Mouse (Mus musculus) neural tube, embryonic 11.5 days (tissue): ENCODE results near the gene Myo1d. TPM values are rescaled to one million over a fixed set of nuclear protein-coding genes. Genes with fewer than 3 reads are reported as not detected.

ENCODE experiments used
- ATAC-seq: fragments of 200-750 bp; cut with Nextera tagmentation; 2 replicates; pipeline ENCODE4 v1.8.0; 2017; ENCODE audit warnings: moderate number of reproducible peaks, mild to moderate bottlenecking, moderate TSS enrichment, moderate library complexity; ENCODE audit not compliant: insufficient read depth, low FRiP score, low TSS enrichment
- DNase-seq: peaks from one replicate; pipeline ENCODE4 v3.0.0-alpha.2; 2015; ENCODE audit warnings: low spot score
- H3K27ac ChIP-seq: fragments of 300-500 bp; sonication (generic); 2 replicates; pipeline ENCODE4 v1.5.1; 2014; ENCODE audit warnings: low read depth, mild to moderate bottlenecking, low read length
- H3K27me3 ChIP-seq: fragments of 300-500 bp; sonication (generic); 2 replicates; pipeline ENCODE4 v1.6.1; 2014; ENCODE audit warnings: mild to moderate bottlenecking, low read length, mixed read lengths; ENCODE audit not compliant: control insufficient read depth, insufficient read depth
- H3K36me3 ChIP-seq: fragments of 300-500 bp; sonication (generic); 2 replicates; pipeline ENCODE4 v1.6.1; 2014; ENCODE audit warnings: mild to moderate bottlenecking, low read length, moderate library complexity, mixed read lengths; ENCODE audit not compliant: control insufficient read depth, insufficient read depth
- H3K4me1 ChIP-seq: fragments of 300-500 bp; sonication (generic); 2 replicates; pipeline ENCODE4 v1.6.1; 2014; ENCODE audit warnings: low read length, mixed read lengths; ENCODE audit not compliant: control insufficient read depth, insufficient read depth
- H3K4me2 ChIP-seq: fragments of 300-500 bp; sonication (generic); 2 replicates; pipeline ENCODE4 v1.6.1; 2014; ENCODE audit warnings: low read depth, mild to moderate bottlenecking, moderate library complexity
- H3K4me3 ChIP-seq: fragments of 300-500 bp; sonication (generic); 2 replicates; pipeline ENCODE4 v1.5.1; 2014; ENCODE audit warnings: low read depth, low read length
- H3K9ac ChIP-seq: fragments of 300-500 bp; sonication (generic); 2 replicates; pipeline ENCODE4 v1.6.1; 2014; ENCODE audit warnings: mild to moderate bottlenecking, low read length
- H3K9me3 ChIP-seq: fragments of 300-500 bp; sonication (generic); 2 replicates; pipeline ENCODE4 v1.6.1; 2016; ENCODE audit warnings: low read length; ENCODE audit not compliant: control insufficient read depth
- WGBS: fragments of 180-500 bp; shearing (Covaris S2); extraction: QIAGEN DNeasy Blood & Tissue Kit; methylation state at CpG from one replicate; pipeline ENCODE4 v1.1.7; 2014; 5-methylcytosine and 5-hydroxymethylcytosine counted together
- polyA plus RNA-seq: library from polyadenylated mRNA; unstranded; fragments of >200 nt; fragmentation: Nextera tagmentation; extraction: Ambion mirVana; gene quantifications from 2 replicates; pipeline ENCODE4 v1.2.1, GENCODE M21; 2014

Gene Myo1d
- polyA plus RNA-seq, 1 experiment from 2014 or later = 2.8 TPM

GRCm38 (mm10) chr11:80489882-80490196 is 290.0 kb downstream of the Myo1d start:
- no peaks in the 10 kb centered on the region for H3K9me3 ChIP-seq
- H3K4me1 ChIP-seq = peaks cover 10% of the 10 kb centered on the region; the same call in 1 of the 2 replicates
- DNase-seq (no peak), ATAC-seq (no peak)
- no peaks in the 10 kb centered on the region for H3K36me3 ChIP-seq
- no peak overlapping the region for H3K4me2 ChIP-seq
- no peaks in the 10 kb centered on the region for H3K27me3 ChIP-seq
- H3K9ac ChIP-seq = no peak overlapping the region; the same call in 1 of the 2 replicates
- no peak overlapping the region for H3K27ac ChIP-seq
- 67% methylated on average over 5 of the region's 5 CpGs for WGBS
- no peak overlapping the region for H3K4me3 ChIP-seq

DNA sequence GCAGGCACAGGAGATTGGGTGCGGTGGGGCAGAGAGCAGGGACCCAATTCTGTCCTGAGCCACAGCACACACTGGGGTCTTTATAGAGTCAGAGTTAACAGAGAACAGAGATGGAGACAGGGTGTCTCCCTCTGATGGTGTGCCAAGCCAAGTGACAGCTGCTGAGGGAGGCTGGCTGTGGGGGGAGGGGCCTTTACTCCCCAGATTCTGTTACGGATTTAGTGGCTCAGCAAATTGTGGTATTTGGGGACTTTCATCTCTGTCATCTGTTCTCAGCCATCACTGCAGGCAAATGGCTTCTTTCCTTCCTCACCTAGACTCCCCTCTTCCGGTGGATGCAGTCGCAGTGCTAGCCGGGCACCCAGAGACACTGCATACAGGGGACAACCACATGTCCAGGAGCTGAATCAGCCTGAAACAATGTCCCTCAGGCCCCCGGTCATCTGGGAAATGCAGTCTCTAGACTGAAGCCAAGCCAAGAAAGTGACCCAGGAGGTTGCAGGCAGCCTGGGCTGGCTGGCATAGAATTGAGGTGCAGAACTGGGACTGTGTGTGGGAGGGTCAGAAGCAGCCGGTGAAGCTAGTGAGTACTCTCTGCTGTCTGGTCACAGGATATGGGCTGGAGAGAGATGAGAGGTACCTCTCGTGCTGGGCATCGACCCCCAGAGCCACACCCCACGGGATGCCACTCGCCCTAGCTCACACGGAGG is 290.5 kb downstream of the Myo1d start:
- Histone ChIP-seq H3K4me2 (no peak overlapping the region), H3K9me3 (no peaks in the 10 kb centered on the region), H3K27ac (no peak overlapping the region), H3K9ac (no peak overlapping the region; the same call in 1 of the 2 replicates), H3K4me3 (no peak overlapping the region), H3K4me1 (peaks cover 11% of the 10 kb centered on the region), H3K36me3 (no peaks in the 10 kb centered on the region), H3K27me3 (no peaks in the 10 kb centered on the region)
- no peak for DNase-seq
- ATAC-seq = no peak
- 60% methylated on average over 12 of the region's 12 CpGs for WGBS

DNA sequence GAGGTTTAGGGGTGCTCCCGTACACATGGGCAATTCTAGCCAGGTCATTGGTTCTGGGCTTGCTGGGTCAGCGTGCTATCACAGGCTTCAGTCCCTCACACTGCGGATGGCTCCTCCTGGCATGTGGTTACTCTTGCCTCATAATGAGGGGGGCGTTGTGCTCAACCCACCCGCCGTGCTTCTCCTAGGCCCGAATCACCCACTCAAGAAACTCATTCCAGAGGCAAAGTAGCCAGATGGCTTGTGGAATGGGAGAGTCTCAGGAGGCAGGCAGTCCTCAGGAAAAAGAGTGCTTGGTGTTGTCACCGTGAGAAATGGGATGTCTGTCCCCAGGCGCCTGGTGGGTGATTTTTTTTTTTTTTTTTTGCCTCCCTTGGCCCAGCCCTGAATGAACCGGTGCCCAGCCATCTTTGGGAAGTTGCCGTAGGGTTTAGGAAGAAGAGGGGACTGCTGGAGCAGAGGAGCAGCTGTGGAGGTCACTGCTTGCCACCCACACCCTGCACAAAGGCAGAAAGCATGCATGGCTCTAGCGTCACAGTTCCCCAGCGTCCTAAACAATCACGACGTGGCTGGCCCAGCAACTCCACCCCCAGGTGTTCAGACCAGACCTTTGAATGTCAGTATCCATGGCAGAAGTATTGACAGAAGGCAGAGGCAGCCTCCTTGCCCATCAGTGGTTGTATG is 291.8 kb downstream of the Myo1d start:
- DNase-seq (no peak), ATAC-seq (no peak)
- no peaks in the 10 kb centered on the region for H3K9me3 ChIP-seq
- H3K4me1 ChIP-seq = peaks cover 14% of the 10 kb centered on the region
- no peak overlapping the region for H3K4me3 ChIP-seq
- 61% methylated on average over 15 of the region's 15 CpGs for WGBS
- H3K27ac ChIP-seq = no peak overlapping the region
- H3K36me3 ChIP-seq = no peaks in the 10 kb centered on the region
- H3K4me2 ChIP-seq = no peak overlapping the region
- H3K27me3 ChIP-seq = no peaks in the 10 kb centered on the region
- H3K9ac ChIP-seq = no peak overlapping the region

DNA sequence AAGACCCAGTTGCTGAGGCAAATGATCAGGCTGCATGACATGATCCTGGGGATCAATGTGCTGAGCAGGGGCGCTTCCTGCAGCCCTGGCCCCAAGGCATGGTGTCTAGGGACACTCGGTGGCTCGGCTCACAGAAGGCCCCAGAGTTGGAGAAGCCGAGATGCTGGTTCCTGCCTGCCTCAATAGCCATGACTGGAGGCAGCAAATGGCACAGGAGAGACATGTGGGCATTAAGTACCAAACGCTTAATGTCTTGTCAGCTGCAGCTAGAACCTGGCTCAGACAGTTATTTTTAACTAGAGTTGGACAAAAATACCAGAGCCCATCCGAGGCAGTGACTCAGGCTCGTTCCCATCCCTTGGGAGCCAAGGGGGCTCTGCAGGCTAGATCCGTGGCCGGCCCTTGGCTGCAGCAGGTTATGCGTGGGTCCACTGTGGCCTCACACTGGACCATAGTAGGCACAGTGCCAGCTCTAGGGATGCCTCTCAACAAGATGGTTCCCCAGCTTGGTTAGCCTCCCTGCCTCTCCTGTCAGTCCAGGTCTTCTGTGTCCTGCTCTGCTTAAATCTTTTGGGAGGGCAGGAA is 294.1 kb downstream of the Myo1d start:
- no peak for DNase-seq

DNA sequence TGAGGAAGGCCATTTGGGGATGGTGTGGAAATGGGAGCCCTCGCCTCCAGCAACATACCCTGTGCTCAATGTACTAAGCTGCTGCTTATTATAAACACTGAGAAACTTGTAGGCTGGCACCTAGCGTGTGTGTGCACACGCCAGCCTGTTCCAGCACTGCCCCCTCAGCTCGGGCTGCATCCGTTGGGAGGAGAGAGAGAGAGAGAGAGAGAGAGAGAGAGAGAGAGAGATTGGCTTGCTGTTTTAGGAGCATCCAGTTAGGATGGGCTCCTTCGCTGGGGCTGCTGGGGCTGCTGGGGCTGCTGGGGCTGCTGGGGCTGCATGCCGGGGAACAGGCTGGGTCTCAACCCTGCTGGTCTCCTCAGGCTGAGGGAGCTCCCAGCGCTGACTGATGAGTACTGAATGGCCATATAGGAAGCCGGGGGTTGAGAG is 294.7 kb downstream of the Myo1d start:
- 78% methylated on average over 9 of the region's 9 CpGs for WGBS
- no peak for ATAC-seq

More for the DNA sequence above, 294.1 kb downstream of the Myo1d start:
- Histone ChIP-seq H3K27ac (no peak overlapping the region), H3K9me3 (no peaks in the 10 kb centered on the region), H3K36me3 (no peaks in the 10 kb centered on the region), H3K4me1 (peaks cover 14% of the 10 kb centered on the region), H3K9ac (no peak overlapping the region), H3K4me3 (no peak overlapping the region), H3K4me2 (no peak overlapping the region), H3K27me3 (no peaks in the 10 kb centered on the region)
- WGBS = 83% methylated on average over 10 of the region's 10 CpGs
- ATAC-seq = no peak

GRCm38 (mm10) chr11:80484191-80484791 is 295.5 kb downstream of the Myo1d start:
- Histone ChIP-seq H3K4me1 (peaks cover 14% of the 10 kb centered on the region), H3K4me2 (no peak overlapping the region)

More for the DNA sequence above, 294.7 kb downstream of the Myo1d start:
- DNase-seq = no peak
- Histone ChIP-seq H3K4me1 (peaks cover 14% of the 10 kb centered on the region), H3K27me3 (no peaks in the 10 kb centered on the region), H3K4me2 (no peak overlapping the region), H3K9me3 (no peaks in the 10 kb centered on the region), H3K9ac (no peak overlapping the region), H3K27ac (no peak overlapping the region), H3K4me3 (no peak overlapping the region), H3K36me3 (no peaks in the 10 kb centered on the region)

DNA sequence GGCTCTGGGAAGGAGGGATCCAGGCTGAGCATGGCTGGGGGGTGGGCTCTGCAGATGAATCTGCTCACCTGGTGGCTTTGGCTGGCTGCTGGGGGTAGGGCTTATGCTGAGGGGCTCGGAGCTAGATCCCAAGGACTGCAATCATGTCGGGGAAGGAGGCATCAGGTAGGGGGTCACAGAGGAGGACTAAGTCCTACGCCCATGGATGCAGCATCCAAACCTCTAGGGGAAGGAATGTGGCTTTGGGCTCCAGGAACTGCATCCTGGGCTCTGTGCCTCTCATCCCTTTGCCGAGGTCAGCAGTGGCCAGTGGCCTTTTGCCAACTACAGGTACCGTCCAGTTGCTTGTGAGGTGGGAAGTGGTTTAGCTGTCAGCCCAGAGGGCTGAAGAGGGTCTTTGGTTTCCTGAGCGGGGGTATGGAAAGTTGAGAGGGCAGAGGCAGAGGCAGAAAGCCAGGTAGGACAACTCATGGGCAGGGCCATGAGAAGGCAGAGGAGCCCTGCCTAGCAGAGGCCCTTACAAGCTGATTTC is 296.2 kb downstream of the Myo1d start:
- no peaks in the 10 kb centered on the region for H3K9me3 ChIP-seq
- H3K27me3 ChIP-seq = 0 out of 2 replicates have a peak, but pooled peaks cover 2% of the 10 kb centered on the region
- no peak overlapping the region for H3K4me2 ChIP-seq
- H3K4me3 ChIP-seq = no peak overlapping the region
- peaks cover 10% of the 10 kb centered on the region for H3K4me1 ChIP-seq
- H3K27ac ChIP-seq = 0 out of 2 replicates have a peak overlapping the region, but pooled peaks have one; percentile 6
- ATAC-seq = no peak
- no peak for DNase-seq
- WGBS = 74% methylated on average over 6 of the region's 6 CpGs
- no peaks in the 10 kb centered on the region for H3K36me3 ChIP-seq
- peak overlapping the region; percentile 7; the same call in 1 of the 2 replicates for H3K9ac ChIP-seq

More at GRCm38 (mm10) chr11:80484191-80484791, 295.5 kb downstream of the Myo1d start:
- Histone ChIP-seq H3K27me3 (no peaks in the 10 kb centered on the region), H3K4me3 (no peak overlapping the region), H3K36me3 (no peaks in the 10 kb centered on the region), H3K9ac (peak overlapping the region; percentile 7; the same call in 1 of the 2 replicates), H3K27ac (0 out of 2 replicates have a peak overlapping the region, but pooled peaks have one; percentile 6), H3K9me3 (no peaks in the 10 kb centered on the region)
- DNase-seq (peak; percentile 31), ATAC-seq (peak; percentile 54; the same call in 1 of the 2 replicates)
- whole genome bisulfite sequencing = 44% methylated on average over 12 of the region's 12 CpGs

- H3K27ac ChIP-seq = no peak overlapping the region
- WGBS = 79% methylated on average over 7 of the region's 7 CpGs
- no peaks in the 10 kb centered on the region for H3K9me3 ChIP-seq
- no peak overlapping the region for H3K4me2 ChIP-seq
- no peaks in the 10 kb centered on the region for H3K36me3 ChIP-seq
- DNase-seq (no peak), ATAC-seq (no peak)
- peaks cover 6% of the 10 kb centered on the region; the same call in 1 of the 2 replicates for H3K27me3 ChIP-seq
- no peak overlapping the region for H3K9ac ChIP-seq
- H3K4me3 ChIP-seq = no peak overlapping the region
- peaks cover 10% of the 10 kb centered on the region for H3K4me1 ChIP-seq
These were observed 296.9 kb downstream of the Myo1d start for GRCm38 (mm10) chr11:80482921-80483320.
